Mouse (Mus musculus) embryo, embryonic 11.5 days (tissue): ENCODE measurements around the gene Agpat3.

Experiments
- DNase-seq: peaks from one replicate; pipeline ENCODE4 v3.0.0-alpha.2; 2012; ENCODE audit warnings: low read depth, low spot score

Agpat3 gene

DNA sequence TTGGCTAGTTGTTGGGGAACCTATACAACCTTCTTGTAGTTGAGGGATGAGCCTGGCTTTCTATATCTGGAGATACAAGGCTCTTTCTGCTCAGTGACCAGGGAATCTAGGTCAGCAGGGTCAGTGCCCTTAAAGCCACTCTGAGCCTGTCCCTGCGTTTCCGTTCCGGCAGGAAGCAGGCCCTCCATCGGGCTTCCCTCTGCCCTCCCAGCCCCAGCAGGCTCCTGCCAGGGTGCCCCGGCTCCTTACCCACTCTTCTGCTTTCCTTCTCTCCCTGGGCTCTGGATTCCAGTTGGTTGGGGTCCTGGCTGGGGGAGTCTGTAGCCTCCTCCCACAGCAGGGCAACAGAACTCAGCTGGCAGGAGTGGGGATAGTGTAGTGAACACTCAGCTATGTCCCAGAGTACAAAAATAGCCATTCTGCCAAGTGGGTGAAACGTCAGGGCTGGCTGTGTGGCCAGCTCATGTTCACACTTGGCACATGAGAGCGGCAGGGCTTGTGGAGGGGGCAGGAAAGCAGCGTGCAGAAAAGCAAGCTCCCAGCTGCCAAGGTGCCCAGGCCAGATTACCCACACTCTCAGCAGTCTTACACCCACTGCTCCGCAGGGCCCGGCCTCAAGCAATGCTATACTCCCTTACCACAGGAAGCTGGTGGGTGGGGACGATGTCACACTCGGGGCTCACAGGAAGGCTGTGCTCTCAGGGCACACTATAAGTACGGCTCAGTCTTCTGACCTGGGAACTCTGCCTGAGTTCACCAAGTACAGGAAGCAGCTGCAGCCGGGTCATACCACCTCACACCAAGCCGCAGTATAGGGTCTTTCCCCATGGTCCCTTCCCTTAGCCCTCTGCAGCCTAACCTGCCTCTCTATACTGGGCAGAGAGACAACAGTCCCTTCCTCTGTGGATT lies 54.5 kb downstream of the Agpat3 start:
- no peak for DNase-seq

GRCm38 (mm10) chr10:78296980-78297379 lies 55.3 kb downstream of the Agpat3 start:
- no peak for DNase-seq

DNA sequence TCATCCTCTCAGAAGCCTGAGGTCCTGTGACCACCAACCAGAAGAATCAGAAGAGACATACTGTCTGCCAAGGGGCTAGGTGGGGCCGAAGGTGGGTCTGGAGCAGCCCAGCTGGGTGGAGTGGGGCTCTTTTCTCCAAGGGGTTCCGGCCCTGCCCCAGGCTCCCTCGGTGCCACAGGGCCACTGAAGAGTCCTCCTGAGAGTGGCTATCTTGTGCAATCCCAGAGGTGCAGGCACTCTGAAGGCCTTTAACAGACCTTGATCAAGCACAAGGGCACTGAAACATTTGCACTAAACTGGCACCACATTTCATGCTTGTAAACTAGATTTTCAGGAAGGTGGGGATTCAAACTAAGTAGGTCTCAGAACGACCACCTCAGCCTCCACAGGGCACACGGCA lies 55.9 kb downstream of the Agpat3 start:
- DNase-seq, result no peak

DNA sequence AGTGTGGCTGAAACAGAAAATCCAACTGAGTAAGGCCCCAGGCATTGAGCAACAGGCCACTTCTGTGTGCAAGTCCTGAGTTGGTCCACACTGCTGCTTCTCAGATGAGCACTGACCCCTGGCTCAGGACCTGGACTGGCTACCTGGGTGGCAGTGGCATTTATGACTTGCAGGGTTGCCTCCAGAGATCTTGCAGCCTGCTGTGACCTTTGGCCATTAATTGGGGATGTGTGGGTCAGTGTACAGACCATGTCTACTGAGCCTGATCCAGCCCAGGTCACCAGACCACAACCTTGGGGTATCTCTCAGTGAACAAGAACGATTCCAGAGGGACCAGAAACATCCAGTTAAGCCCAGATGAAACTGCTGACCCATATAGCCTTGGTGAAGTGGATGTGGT lies 58.7 kb downstream of the Agpat3 start:
- no peak for DNase-seq

- no peak for DNase-seq
Measured at GRCm38 (mm10) chr10:78292381-78292780, 59.9 kb downstream of the Agpat3 start.

DNA sequence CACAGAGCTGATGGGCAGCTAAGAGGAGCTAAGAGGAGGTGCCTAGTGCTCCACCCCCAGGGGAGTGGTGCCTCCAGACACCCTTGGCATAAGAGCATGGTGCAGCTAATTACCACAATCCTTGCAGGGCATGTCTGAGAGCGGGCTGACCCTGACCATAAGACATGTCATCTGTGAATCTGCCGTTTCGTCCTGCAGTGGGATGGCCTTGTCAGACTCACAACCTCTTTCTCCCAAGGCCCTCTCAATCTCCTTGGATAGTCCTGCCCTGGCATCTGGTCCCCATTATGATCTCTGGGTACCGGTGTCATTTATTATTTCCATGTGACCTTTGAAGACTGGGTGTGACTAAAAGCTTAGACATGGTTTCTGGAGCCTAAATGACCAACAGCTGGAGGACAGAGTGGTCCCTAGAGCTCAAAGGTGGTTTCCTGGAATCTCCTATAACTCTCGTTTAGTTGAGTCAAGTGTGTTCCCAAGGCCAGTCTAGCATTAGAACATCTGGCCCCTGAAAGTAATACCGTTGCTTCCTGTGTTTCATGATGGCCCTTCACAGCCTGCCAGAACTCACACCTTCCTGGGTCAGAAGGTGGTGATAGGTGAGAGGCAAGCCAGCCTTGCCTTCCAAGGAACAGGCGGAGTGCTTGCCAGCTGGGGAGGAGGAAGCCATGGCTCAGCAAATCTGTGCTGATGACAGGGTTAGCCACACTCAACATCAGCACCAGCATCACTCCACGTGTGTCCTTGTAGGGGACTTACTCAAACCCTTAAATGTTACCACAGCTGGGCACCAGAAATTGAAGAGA lies 61.4 kb downstream of the Agpat3 start:
- peak; percentile 7 for DNase-seq

DNA sequence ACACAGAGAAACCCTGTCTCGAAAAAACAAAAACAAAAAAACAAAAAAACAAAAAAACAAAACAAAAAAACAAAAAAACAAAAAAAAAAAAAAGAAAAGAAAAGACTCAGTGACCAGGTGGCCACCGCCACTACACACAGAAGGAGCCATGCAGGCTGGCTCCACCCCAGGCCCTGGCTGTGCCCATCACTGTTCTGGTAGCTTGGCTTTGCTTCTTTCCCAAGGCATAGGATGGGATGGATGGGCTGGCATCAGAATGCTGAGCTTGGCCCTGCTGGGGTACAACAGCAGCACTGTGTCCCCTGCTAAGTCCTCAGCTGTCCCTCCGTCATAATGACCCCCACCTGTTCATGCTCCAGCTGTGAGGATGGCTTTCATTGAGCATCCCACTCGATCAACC lies 63.4 kb downstream of the Agpat3 start:
- DNase-seq, result no peak

- no peak for DNase-seq
Measured at GRCm38 (mm10) chr10:78288135-78288534, 64.2 kb downstream of the Agpat3 start.

DNA sequence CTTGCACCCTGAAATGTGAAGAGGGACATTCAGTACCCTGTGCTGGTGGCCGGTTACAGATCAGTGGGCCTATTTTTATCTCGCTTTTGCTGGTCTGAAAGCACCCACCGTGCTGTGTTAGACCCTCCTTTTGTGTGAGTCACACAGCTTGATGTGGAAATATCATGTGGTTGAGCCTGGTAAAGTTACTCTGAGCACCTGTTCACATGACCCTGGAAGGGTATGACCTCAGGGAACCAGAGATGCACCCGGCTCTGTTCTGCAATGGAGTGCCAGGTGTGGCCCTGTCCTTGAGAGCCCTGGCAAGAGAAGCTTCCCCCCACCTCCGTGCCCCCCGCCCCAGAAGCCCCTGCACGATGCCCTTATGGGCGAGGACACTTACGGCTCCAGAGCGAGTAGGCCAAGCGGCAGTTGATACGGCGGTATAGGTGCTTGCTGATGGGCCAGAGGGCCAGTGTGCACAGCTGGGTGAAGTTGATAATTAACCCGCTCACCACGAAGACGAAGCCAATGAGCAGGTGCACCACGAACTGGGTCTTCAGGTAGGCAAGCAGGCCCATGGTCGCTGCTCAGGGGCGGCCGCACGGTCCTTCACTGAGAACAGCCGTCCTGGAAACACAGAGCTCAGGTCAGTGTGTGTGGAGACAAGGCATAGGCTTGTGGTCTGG lies 64.7 kb downstream of the Agpat3 start:
- DNase-seq, result no peak

DNA sequence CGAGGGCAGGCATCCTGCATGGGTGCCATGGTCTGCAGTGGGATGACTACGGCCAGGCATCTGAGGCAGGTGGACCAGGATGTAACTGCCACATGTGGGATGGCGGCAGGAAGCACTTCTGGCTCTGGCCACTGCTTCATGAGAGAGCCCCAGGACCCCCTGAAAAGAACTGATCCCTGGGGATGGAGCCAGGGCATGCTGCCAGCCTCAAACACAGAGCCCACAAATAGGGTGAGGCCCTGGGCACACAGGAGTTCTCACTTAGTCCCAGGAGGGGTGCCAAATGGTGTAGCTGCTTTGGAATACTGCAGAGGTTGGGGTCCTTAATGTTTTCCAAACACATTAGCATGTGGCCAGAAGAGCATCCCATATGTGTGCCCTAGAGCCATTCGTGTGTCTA lies 66.3 kb downstream of the Agpat3 start:
- no peak for DNase-seq

- no peak for DNase-seq
Measured at GRCm38 (mm10) chr10:78285409-78285808, 66.9 kb downstream of the Agpat3 start.

DNA sequence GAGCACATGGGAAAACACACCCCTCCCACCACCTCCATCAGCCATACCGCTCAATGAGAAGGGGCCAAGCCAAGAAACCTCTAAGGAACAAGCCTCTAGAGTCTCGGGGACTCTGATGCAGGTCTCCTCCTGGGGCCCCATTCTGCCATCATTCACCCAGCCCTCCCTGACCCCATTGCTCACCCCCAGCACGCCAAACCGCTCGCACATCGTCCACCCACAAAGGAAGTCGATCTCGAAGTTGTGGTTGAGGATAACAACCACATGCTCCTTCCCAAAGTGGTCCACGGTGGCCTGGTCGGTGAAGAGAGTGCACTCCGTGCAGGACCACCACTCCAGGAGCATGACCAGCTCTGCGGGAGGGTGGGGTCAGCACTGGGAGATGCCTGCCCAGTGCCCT lies 67.5 kb downstream of the Agpat3 start:
- DNase-seq, result no peak

- no peak for DNase-seq
Measured at GRCm38 (mm10) chr10:78282411-78282810, 69.9 kb downstream of the Agpat3 start.

- no peak for DNase-seq
Measured at GRCm38 (mm10) chr10:78280486-78280885, 71.8 kb downstream of the Agpat3 start.

GRCm38 (mm10) chr10:78279210-78279609 lies 73.1 kb downstream of the Agpat3 start:
- DNase-seq, result peak; percentile 44

DNA sequence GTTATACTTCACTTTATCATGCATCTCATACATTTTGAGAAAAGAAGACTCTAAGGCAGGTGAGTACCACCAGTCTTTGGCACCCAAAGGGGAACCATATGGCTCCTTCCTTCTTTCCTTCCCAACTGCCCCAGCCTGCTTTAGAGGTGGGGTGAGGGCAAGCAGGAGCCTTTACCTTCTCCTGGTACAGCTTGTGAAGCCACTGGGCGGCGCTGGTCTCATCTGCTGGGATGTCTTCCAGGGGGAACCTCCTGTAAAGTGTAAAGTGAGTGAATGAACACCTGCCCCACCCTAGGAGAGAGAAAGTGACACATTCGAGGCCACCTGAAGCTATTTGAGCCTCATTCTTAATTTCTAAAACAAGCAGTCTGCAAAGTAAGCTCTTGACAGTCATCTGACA lies 74.5 kb downstream of the Agpat3 start:
- DNase-seq, result no peak

DNA sequence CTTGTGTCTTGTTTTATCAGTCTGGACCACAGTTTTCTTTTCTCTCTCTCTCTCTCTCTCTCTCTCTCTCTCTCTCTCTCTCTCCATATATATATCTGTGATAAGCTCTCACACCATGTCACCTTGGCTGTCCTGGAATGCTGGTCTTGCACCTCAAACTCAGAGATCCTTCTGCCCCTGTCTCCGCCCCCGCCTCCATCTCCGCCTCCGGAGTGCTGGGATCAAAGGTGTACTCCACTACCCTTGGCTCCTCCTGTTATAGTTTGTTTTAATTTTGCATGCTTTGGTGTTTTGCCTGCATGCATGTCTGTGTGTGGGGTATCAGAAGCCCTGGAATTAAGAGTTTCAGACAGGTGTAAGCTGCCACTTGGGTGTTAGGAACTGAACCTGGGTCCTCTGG lies 76.0 kb downstream of the Agpat3 start:
- no peak for DNase-seq

GRCm38 (mm10) chr10:78272932-78273331 lies 79.4 kb downstream of the Agpat3 start:
- no peak for DNase-seq

DNA sequence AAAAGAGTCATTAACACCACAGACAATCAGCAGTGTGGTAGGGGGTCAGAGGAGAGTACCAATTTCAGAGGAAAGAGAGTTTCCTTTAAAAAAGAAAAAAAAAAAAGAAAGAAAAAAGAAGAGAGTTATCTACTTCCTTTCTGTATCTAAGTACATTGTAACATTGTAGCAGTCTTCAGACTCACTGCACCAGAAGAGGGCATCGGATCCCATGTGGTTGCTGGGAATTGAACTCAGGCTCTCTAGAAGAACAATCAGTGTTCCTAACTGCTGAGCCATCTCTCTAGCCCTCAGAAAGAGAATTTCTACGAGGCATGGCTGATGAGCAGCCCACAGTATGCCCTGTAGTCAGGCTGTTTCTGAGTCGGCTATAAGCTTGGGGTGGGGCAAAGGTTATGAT lies 86.4 kb downstream of the Agpat3 start:
- DNase-seq, result no peak

DNA sequence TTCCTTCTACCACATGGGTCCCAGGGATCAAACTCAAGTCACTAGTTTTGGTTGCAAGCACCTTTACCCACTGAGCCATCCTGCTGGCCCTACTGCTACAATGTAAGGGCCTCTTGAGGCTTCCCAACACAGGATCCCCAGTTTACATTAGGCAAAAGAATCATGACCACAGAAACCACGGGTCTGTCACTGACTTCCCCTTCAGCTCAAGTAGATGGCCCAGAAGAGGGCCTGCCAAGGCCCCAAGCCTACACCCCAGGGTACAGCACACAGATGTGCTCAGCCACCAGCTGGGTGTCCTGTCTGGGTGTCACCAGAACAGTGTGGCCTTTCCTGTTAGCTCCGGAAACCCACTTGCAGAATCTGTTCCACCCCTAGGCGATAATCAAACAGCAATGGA lies 87.6 kb downstream of the Agpat3 start:
- DNase-seq, result no peak

DNA sequence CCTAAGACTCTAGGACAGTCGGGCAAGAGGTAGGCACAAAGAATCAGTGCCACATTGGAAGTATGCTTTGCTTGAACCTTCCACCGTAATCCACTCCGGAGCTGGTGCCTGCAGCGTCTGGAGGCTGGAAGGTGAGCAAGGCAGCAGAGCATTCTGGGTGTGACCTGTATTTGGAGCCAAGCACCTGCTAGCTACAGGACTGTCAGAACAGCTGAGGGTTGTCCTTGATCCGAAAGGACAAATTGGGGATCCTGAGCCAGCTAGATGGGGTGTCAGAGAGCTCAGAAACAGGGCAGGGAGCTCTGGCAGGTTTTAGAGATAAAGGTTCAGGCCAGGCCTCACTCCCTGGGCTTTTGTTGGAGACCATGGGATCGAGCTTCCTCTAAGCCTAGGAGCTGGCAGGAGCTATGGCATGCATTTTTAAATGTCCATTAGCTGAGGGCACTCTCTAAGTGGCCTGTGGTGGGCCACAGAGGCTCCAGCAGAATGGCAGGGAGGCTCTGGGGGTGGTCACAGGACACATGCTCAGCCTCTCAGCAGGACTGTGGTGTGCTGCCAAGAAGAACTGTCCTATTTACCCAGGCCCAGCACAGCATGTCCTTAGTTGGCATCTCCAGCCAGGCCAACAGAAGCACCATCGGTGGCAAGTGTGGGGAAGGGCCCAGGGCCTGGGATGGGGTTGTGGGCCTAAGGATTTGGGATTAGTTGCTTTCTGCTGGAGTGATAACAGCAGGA lies 91.2 kb downstream of the Agpat3 start:
- no peak for DNase-seq

- no peak for DNase-seq
Measured at GRCm38 (mm10) chr10:78260322-78260721, 92.0 kb downstream of the Agpat3 start.
